Mouse (Mus musculus) myocyte (in vitro differentiated cells): ENCODE measurements around the gene Timm22.

Source experiments
- CEBPB ChIP-seq: IDR thresholded peaks from 2 replicates; pipeline ENCODE4 v1.6.1; 2011; ENCODE audit warnings: mild to moderate bottlenecking, moderate library complexity; ENCODE audit not compliant: poor library complexity, insufficient read depth, severe bottlenecking
- E2F4 ChIP-seq: IDR thresholded peaks from one replicate; pipeline ENCODE4 v1.6.1; 2011; ENCODE audit warnings: mild to moderate bottlenecking, control low read depth, moderate library complexity; ENCODE audit not compliant: insufficient read depth
- MAX ChIP-seq: IDR thresholded peaks from one replicate; pipeline ENCODE4 v1.6.1; 2011; ENCODE audit warnings: low read depth, mild to moderate bottlenecking, control low read depth
- MYOD1 ChIP-seq, 3 experiments: IDR thresholded peaks; one replicate each; pipeline ENCODE4 v1.6.1; 2011; ENCODE audit warnings: control low read depth in 2 of 3, low read depth in 2 of 3, mild to moderate bottlenecking in 2 of 3, moderate library complexity in 1 of 3; ENCODE audit not compliant: insufficient read length in 2 of 3, control insufficient read depth in 1 of 3
- MYOG ChIP-seq, 3 experiments: IDR thresholded peaks; one replicate each; pipeline ENCODE4 v1.6.1; 2011; ENCODE audit warnings: control low read depth in 2 of 3, low read depth in 2 of 3, mild to moderate bottlenecking in 2 of 3; ENCODE audit not compliant: insufficient read length in 2 of 3, control insufficient read depth in 1 of 3, insufficient read depth in 1 of 3
- POLR2A ChIP-seq: IDR thresholded peaks from one replicate; pipeline ENCODE4 v1.6.1; 2011; ENCODE audit warnings: low read depth, mild to moderate bottlenecking, control low read depth, moderate library complexity; ENCODE audit not compliant: insufficient read length
- POLR2AphosphoS2 ChIP-seq: IDR thresholded peaks from one replicate; pipeline ENCODE4 v1.6.1; 2011; ENCODE audit warnings: low read depth, control low read depth; ENCODE audit not compliant: insufficient read length
- REST ChIP-seq: IDR thresholded peaks from one replicate; pipeline ENCODE4 v1.6.1; 2011; ENCODE audit warnings: mild to moderate bottlenecking, control low read depth, moderate library complexity; ENCODE audit not compliant: insufficient read depth, insufficient read length
- SRF ChIP-seq: IDR thresholded peaks from one replicate; pipeline ENCODE4 v1.6.1; 2011; ENCODE audit warnings: low read depth; ENCODE audit not compliant: control insufficient read depth, insufficient read length
- TCF12 ChIP-seq: IDR thresholded peaks from one replicate; pipeline ENCODE4 v1.6.1; 2011; ENCODE audit warnings: mild to moderate bottlenecking, control low read depth; ENCODE audit not compliant: poor library complexity, insufficient read depth, severe bottlenecking
- TCF3 ChIP-seq: IDR thresholded peaks from one replicate; pipeline ENCODE4 v1.6.1; 2011; ENCODE audit warnings: low read depth, control low read depth; ENCODE audit not compliant: insufficient read length
- USF1 ChIP-seq: IDR thresholded peaks from one replicate; pipeline ENCODE4 v1.6.1; 2011; ENCODE audit warnings: low read depth, mild to moderate bottlenecking, control low read depth, moderate library complexity

DNA sequence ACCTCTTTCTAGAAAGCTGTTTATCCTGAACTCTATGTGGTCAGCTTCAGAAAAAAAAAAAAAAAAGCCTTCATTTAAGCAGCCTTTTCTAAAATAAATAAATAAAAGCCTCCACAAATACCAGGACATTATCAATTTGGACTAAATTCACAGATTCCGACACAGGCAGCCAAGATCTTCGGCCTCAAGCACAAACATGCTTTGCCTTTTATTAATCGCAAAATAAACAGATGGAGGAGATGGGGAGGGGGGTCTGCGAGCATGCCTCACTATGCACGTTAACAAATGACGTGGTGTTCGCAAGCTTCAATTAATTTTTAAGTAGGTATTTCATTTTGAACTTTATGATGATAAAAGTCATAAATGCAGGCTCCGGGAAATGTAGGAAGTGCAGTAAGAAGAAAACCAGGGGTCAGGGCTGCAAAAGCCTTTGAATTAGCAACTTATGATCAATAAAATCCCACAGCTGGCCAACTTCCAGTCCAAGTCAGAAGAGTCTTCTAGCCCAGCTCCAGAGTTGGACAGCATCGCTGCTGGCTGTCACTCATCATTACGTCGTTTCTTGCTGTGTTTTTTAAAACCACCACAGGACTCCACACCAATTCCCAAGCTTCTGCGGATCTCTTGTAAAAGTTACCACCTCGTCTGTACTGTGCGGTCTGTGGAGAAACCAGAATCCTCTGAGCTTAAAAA, 48.0 kb upstream of the Timm22 start:
- no peak for TF ChIP-seq TCF12
- no peak for TF ChIP-seq POLR2A
- TF ChIP-seq USF1: no peak
- TF ChIP-seq E2F4: no peak
- no peak for TF ChIP-seq POLR2AphosphoS2
- no peak for TF ChIP-seq SRF
- no peak for TF ChIP-seq MAX
- no peak for TF ChIP-seq REST
- TF ChIP-seq MYOG (IDR thresholded peaks at IDR 0.05; ENCODE audit: control insufficient read depth in 1 of 3, insufficient read depth in 1 of 3, insufficient read length in 2 of 3, low read depth in 2 of 3): no peak
- no peak for TF ChIP-seq TCF3
- TF ChIP-seq MYOD1 (IDR thresholded peaks at IDR 0.05; ENCODE audit: control insufficient read depth in 1 of 3, insufficient read length in 2 of 3, low read depth in 2 of 3): no peak
- TF ChIP-seq CEBPB: no peak
